Mouse (Mus musculus): Measurements from ENCODE around the gene Tmem235.
"Not testable (repeated sequence)": the region's sequence is repeated elsewhere in the genome, so short reads cannot be mapped to it uniquely, and the experiment has no call there.

Gene Tmem235

GRCm38 (mm10) chr11:117860601-117861000 lies at the start of gene Tmem235:
TSS of gene Tmem235 (plus strand) at chr11:117860752.
- peak; percentile 15 for DNase-seq

GRCm38 (mm10) chr11:117813867-117814266 lies 46.7 kb upstream of the Tmem235 start:
- DNase-seq: no peak

- no peak for DNase-seq
Measured at GRCm38 (mm10) chr11:117814704-117815366, 45.7 kb upstream of the Tmem235 start.

- not testable (repeated sequence) for DNase-seq
Measured at GRCm38 (mm10) chr11:117815850-117816249, 44.7 kb upstream of the Tmem235 start.

GRCm38 (mm10) chr11:117816389-117816996 lies 44.1 kb upstream of the Tmem235 start:
- DNase-seq: no peak

- no peak for DNase-seq
Measured at GRCm38 (mm10) chr11:117819095-117819494, 41.5 kb upstream of the Tmem235 start.

GRCm38 (mm10) chr11:117820173-117820572 lies 40.4 kb upstream of the Tmem235 start:
- DNase-seq: no peak

- no peak for DNase-seq
Measured at GRCm38 (mm10) chr11:117821868-117822267, 38.7 kb upstream of the Tmem235 start.

GRCm38 (mm10) chr11:117822728-117823241 lies 37.8 kb upstream of the Tmem235 start:
- no peak for DNase-seq

GRCm38 (mm10) chr11:117823411-117823810 lies 37.1 kb upstream of the Tmem235 start:
- no peak for DNase-seq

- DNase-seq: peak; percentile 83
Measured at GRCm38 (mm10) chr11:117824060-117824969, 36.2 kb upstream of the Tmem235 start.

- peak; percentile 62 for DNase-seq
Measured at GRCm38 (mm10) chr11:117825333-117826101, 35.0 kb upstream of the Tmem235 start, which contains the start of the genes Afmid and Tk1. TSS of gene Afmid (plus strand) at chr11:117825924. TSS of gene Tk1 (minus strand) at chr11:117826092.

- DNase-seq: no peak
Measured at GRCm38 (mm10) chr11:117826164-117826563, 34.4 kb upstream of the Tmem235 start.

- no peak for DNase-seq
Measured at GRCm38 (mm10) chr11:117826916-117827315, 33.6 kb upstream of the Tmem235 start.

- DNase-seq: no peak
Measured at GRCm38 (mm10) chr11:117827386-117827785, 33.2 kb upstream of the Tmem235 start.

- DNase-seq: no peak
Measured at GRCm38 (mm10) chr11:117828149-117828887, 32.2 kb upstream of the Tmem235 start.

GRCm38 (mm10) chr11:117828888-117829604 lies 31.5 kb upstream of the Tmem235 start:
- DNase-seq: no peak

GRCm38 (mm10) chr11:117829671-117830215 lies 30.8 kb upstream of the Tmem235 start:
- no peak for DNase-seq

- no peak for DNase-seq
Measured at GRCm38 (mm10) chr11:117830401-117830800, 30.2 kb upstream of the Tmem235 start.

All from right cerebral cortex, postnatal 4 days (tissue).